Mouse (Mus musculus): ENCODE measurements around the gene Gm3880.

DNA sequence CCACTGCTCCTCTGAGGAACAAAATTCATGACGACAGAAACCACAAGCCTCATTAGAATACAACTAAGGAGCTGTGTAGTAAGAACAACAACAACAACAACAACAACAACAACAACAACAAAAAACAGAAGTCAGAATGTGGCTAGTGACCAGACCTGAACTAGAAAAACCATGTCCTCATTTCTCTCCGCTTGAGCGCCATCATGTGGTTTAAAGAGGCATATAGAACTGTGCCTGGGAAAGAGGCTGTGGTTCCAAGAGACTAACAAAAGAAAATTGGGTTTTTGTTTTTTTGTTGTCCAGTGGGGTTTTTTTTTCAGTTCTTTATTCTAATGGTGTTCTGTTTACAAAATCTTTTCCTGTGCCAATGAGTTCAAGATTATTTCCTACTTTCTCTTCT, 26.1 kb downstream of the Gm3880 start:
- no peak for TF ChIP-seq GATA1 (IDR thresholded peaks at IDR 0.05; ENCODE audit: borderline replicate concordance, low read length)
- TF ChIP-seq FLI1 (IDR thresholded peaks at IDR 0.05; ENCODE audit: low read length), result no peak

Data from megakaryocyte, embryonic 14.5 days (primary cell).